Mouse (Mus musculus) liver, postnatal 0 days (tissue): ENCODE results near the gene Galc.

Experiments used
- CTCF ChIP-seq: sonication (generic); IDR thresholded peaks from 2 replicates; pipeline ENCODE4 v1.5.1; 2016; ENCODE audit warnings: antibody characterized with exemption, low read depth
- EP300 ChIP-seq: IDR thresholded peaks from 2 replicates; pipeline ENCODE4 v1.6.1; 2016; ENCODE audit warnings: antibody characterized with exemption, low read depth, mild to moderate bottlenecking

- TF ChIP-seq EP300, result no peak
- TF ChIP-seq CTCF, result no peak
Observed at GRCm38 (mm10) chr12:98210495-98210894, 48.8 kb downstream of the Galc start.
